Mouse (Mus musculus) erythroid progenitor cell, adult 5-6 weeks (primary cell): ENCODE results near the gene Kyat3. TPM values are rescaled to one million over a fixed set of nuclear protein-coding genes. Genes with fewer than 3 reads are reported as not detected.

Experiments used
- ATAC-seq: replicated peaks from 2 replicates; pipeline ENCODE4 v1.8.0; 2016; ENCODE audit warnings: moderate number of reproducible peaks, mild to moderate bottlenecking, moderate TSS enrichment, inconsistent platforms; ENCODE audit not compliant: poor library complexity, low FRiP score, severe bottlenecking
- total RNA-seq, 2 experiments: library from RNA; stranded (forward) in 1 of 2; stranded (reverse) in 1 of 2; fragments of 150-400 nt in 1 of 2; fragments of 186-747, 209-891 nt in 1 of 2; gene quantifications; 2 replicates each; pipeline versions ENCODE4 v1.2.3 to v1.2.4; 2015 to 2017; ENCODE audit warnings: low replicate concordance in 2 of 2

Gene Kyat3
- total RNA-seq, 2 experiments from 2014 or later = not detected

DNA sequence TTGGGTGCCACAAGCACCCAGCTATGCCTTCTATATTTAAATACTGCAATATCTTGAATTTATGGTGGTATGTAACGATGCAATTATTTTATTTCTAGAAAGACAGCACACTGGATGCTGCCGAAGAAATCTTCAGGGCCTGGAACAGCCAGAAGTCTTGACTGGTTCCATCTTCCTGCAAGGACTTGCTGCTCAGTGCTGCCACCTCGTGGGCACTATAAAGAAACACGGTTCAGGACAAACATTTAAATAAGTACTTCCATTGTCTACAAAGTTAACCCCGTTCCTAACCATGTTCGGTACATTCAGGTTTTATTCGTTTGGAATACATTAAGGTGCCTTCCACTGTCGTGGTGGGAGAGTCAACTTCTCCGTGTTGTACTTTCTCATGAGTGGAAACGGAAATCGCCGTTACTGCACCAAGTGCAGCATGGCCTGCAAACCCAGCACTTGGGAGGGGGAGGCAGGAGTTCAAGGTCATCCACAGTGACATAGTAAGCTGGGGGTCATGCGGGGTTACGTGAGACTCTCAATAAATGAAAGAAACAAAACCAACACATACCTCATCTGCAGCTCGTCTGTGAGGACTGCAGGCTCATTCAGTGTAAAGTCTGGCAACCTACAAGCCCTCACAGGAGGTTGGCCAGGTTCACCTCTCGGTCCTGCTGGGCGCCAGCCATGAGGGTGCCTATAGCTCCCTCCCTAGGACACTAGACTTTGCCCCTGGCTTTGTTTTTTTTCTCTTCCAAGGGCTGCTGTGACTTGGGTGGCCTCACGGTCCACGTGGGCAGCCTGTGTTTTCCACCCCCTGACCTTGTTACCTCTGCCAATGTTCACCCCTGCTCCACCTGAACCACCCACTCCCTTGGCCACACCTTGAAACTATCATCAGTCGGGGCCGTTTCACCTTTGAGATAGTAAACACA, 43.4 kb downstream of the Kyat3 start:
- ATAC-seq = peak; percentile 80

- ATAC-seq = no peak
These were observed 44.2 kb downstream of the Kyat3 start for GRCm38 (mm10) chr3:142745076-142745475.

- ATAC-seq = no peak
These were observed 46.8 kb downstream of the Kyat3 start for GRCm38 (mm10) chr3:142747673-142748072.

DNA sequence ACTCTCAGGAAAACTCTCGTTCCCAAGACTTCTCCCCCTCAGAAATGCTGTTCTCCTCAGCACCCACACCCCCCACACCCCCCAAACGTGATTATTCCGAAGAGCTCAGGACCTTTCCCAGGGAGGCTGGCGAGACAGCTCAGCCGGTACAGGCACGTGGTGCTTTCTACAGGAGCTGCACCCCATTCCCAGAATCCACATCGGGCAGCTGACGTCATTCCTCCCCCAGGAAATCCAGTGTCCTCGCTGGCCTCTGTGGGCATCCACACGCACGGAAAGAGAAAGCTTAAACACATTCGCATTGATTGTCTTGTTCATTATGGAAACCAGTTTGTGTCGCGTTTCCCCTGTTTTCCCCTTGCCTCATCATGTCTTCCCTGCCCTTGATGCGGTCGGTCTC, 48.3 kb downstream of the Kyat3 start:
- no peak for ATAC-seq

DNA sequence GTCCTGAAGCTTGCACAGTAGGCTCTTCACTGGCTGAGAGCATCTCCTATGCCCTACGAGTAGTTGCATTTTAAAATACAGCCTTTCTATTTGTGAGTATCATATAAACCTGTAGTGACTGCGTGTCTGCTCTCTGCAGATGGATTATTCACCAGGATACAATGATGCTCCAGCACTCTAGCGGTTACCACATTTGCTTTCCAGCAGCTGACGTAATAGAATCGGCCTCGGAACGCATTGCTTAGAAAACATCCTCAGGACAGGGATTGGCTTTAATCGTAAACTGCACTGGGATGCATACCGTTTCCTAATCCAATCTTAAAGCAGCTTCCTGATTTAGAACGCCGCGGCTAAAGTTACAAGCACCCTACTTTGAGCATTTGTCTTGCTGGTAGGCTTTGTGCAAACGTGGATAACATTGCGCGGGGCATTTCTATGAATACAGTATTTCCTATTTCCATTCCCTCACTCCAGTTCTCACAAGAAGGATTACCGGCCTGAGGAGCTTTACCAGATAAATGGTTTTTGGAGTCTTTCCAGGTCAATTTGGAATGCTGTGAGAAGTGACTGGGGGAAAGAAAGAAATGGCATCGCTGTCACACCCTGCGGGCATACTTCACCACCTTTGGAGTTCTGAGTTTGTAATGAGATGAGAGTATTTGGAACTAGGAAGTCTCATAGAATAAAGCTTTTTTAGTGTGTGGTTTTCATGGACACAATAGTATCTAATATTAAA, 54.4 kb downstream of the Kyat3 start:
- ATAC-seq = no peak

- ATAC-seq = 0 out of 2 replicates have a peak, but pooled peaks have one; percentile 62
These were observed 57.0 kb downstream of the Kyat3 start for GRCm38 (mm10) chr3:142757841-142758240.

DNA sequence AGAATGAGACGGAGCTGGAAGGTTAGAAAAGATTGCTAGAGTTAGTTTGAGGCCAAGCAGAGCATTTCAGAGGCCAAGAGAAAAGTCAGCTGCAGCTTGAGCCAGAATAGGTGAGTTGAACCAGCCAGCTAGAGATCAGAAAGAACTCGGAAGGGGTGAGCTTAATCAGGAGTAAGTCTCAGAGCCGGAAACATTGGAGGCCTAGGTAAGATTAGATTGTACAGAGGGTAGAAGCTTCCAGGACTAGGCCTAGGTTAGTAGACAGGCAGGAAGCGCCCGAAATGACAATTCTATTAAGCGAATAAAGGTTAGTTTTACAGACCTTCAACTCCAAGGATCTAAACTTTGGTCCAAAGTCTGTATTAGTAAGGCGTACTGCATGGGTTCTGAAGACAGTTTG, 57.7 kb downstream of the Kyat3 start:
- ATAC-seq = no peak

GRCm38 (mm10) chr3:142760356-142760755, 59.5 kb downstream of the Kyat3 start:
- ATAC-seq = no peak

DNA sequence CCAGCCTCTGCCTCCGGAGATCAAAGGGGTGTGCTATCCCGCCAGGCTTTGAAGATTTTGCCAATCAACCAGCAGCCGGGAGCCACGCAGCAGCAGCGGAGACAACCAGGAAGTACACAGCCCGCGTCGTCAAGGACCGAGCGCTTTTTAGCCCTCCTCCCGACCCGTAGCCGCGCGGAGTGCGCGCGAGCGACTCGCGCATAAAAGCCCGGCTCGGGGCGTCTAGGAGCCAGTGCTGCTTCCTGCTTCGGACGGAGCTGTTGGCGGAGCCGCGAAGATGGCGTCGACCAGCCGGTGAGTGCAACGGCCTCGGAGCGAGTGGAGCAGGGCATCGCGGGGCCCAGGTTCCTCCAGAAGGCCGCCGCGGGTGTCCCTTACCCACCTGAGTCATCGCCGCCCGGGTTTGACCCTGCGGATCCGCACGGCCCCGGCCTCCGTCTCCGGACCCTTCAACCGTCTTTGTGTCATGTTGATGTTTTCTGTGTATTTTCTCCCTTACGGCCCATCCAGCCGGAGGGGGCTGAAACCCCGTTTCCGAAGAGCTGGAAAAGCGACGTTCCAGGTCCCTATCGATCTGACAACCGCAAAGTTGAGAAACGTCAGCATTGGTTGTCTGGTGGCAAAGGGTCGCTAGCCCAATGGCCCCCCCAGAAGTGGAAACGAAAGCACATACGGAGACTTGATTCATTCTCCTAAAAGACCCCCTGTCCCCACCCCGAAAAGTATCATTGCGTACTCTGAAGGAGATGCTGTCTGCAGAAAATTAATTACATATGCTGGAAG, 64.3 kb downstream of the Kyat3 start, which contains the start of gene Gtf2b:
Gene Gtf2b, plus strand, starts transcription at position 51 of the 783 bp plus-strand sequence.
- peak; percentile 92 for ATAC-seq

DNA sequence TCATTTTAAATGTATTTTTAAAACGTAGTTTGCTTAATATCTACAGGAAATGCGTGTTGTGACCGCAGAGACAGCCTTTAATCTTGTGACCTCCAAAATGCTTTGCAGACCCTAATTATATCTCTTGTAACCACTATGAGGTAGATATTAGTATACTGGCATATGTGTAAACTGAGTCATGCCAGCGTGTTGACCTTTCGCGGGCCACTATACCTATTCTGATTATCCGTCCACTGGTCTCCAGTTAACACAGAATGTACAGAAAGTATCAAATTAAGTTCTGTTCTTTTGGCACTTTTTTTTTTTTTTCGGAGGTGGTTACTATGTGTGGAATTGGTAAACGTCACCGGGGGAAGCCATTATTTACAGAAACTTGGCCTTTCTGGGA, 64.9 kb downstream of the Kyat3 start:
- ATAC-seq = no peak

- ATAC-seq = no peak
These were observed 67.6 kb downstream of the Kyat3 start for GRCm38 (mm10) chr3:142768498-142768897.

- ATAC-seq = no peak
These were observed 69.7 kb downstream of the Kyat3 start for GRCm38 (mm10) chr3:142770518-142770917.

GRCm38 (mm10) chr3:142773538-142774191, 72.8 kb downstream of the Kyat3 start:
- no peak for ATAC-seq

GRCm38 (mm10) chr3:142777227-142777626, 76.4 kb downstream of the Kyat3 start:
- no peak for ATAC-seq

DNA sequence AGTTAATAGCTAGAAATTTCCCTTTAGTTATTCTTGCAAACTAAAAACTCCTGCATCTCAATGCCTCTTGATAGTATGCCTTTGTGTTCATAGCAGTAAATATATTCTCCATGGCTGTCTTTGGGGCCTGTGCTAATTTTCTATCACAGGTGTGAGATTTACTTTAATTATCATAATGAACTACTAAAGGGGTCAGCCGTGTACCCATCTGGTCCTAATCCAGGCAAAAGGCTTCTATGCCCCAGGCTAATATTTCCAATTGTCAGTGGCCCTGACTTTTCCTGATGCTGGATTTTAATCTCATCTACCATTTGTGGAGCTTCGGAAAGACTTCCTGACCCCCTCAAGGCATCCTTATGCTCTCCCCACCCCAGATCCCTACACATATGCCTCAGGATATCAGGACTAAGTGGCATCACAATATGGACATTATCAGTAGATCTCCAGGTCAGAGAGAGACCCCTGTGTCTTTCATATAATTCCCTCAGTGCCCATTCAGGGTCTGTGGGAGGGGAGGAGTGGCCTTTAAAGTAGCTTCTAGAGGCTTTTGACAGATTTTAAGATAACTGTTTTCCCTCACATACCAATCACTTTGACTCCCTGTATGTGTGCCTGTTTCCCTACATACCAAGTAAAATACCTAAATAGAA, 85.7 kb downstream of the Kyat3 start:
- ATAC-seq = no peak

DNA sequence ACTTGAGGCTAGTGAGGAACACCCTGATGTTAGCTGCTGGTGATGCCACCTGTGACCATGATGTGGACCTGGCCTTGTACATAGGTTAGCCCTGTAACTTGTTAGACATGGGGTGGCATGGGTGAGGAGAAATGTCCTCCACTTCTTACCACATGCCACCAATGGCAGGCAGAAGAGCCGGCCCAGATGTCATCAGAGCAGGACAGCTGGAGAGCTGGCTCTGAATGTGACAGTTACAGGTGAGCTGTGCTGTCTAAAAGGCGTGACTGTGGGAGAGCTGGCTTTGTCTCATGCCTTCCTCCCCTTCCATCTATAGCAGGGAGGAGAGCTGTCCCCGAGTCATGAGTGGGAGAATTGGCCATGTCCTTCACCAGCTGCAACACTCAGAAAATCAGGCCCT, 94.7 kb downstream of the Kyat3 start:
- no peak for ATAC-seq
